Mouse (Mus musculus): Measurements from ENCODE around the gene Arsj.

GRCm38 (mm10) chr3:126402836-126403235, 39.4 kb downstream of the Arsj start:
- TF ChIP-seq EP300 (IDR thresholded peaks at IDR 0.05) (no peak), CTCF (IDR thresholded peaks at IDR 0.05) (peak; percentile 89)

All from lung, postnatal 0 days (tissue).